Mouse (Mus musculus): Measurements from ENCODE around the gene Ece1.

Ece1 gene

GRCm38 (mm10) chr4:137917591-137917990 lies 55.6 kb downstream of the Ece1 start:
- DNase-seq (ENCODE audit: low read depth, low spot score) = no peak

GRCm38 (mm10) chr4:137918559-137918958 lies 56.5 kb downstream of the Ece1 start:
- no peak for DNase-seq (ENCODE audit: low read depth, low spot score)

DNA sequence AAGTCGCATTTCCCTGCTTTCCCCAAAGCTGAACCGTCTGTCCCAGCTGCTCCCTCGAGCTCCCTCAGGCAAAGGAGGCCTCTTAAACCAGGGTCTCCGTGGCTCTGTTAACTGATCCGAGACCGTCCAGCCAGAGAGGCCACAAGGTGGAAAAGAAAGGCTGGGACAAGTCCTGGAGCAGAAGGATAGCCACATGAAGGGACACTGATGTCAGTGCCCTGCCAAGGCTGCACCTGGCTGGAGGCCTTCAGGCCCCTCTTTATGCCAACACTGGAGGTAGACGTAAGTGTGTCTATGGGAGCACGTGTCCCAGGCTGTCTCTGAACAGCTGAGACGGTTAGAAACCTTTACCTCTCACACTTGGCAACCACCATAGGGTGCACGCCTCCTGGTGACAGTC lies 57.1 kb downstream of the Ece1 start:
- no peak for DNase-seq (ENCODE audit: low read depth, low spot score)

- DNase-seq (ENCODE audit: low read depth, low spot score) = no peak
These were observed 58.0 kb downstream of the Ece1 start for GRCm38 (mm10) chr4:137920005-137920404.

DNA sequence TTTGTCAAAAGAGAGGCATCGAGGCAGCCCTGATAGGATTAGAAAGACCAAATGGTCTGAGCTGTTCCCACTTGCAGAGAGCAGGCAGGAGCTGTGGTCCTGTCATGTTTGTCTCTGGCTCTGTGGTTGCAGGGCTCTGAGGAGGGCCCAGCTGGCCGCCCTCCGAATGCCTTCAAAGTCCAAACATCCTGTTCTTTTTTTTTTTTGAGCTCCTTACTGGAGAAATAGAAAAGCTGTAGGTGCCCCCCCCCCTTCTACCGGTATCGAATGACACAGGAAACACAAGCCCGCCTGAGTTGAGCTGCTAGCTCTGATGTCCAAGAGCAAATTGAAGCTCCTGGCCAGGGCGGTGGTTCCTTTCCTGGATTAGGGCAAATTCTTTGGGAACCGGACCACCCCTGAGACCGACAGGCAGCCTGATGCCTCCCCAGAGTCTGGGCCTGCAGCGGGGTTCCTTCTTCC lies 58.5 kb downstream of the Ece1 start:
- no peak for DNase-seq (ENCODE audit: low read depth, low spot score)

DNA sequence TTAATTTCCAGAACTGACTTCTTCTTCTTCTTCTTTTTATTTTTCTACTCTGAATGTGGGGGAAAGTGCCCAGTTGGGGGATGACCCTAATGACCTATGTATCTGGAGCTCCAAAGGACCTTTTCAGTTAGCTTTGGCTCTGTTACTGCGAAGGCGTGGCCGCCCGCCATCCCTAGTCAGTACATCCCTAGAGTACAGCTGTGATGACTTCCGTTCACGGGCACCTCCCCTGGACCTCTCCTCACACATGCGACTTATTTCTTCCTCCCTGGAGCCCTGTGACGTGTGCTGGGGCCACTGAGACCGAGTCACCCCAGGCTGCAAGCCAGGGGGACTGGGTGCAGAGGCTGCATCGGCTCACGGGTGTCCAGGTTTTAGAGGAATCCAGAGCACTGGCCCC lies 59.5 kb downstream of the Ece1 start:
- no peak for DNase-seq (ENCODE audit: low read depth, low spot score)

DNA sequence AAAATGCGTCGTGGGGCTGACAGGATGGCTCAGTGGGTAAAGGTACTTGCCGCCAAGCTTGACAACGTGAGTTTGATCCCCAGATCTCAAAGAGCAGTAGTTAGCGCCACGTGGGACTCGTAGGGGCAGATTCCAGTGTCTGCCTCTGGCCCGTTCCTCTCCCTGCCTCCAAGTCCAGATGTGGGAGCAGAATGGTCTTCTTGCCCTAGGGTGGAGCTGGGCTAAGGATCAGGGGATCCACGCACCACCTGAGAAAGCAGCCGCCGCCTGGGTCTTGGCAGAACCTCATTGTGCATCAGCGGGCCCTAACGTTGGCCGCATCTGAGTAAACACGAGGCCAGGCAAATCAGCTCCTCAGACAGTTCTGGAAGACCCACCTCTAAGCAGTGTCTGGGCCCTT lies 61.0 kb downstream of the Ece1 start:
- no peak for DNase-seq (ENCODE audit: low read depth, low spot score)

- no peak for DNase-seq (ENCODE audit: low read depth, low spot score)
These were observed 63.1 kb downstream of the Ece1 start for GRCm38 (mm10) chr4:137925176-137925575.

DNA sequence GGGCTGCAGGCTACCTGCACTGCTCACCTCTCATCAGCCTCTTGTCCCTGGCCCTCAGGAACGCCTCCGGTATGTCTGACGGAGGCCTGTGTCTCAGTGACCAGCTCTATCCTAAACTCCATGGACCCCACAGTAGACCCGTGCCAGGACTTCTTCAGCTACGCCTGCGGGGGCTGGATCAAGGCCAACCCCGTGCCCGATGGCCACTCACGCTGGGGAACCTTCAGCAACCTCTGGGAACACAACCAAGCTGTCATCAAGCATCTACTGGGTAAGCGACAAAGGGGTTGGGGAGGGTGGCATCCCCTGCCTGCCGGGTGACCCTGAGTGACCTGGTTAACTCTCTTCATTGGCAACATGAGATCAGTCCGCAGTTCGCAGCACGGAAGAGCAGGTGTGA lies 64.1 kb downstream of the Ece1 start:
- DNase-seq (ENCODE audit: low read depth, low spot score) = no peak

- DNase-seq (ENCODE audit: low read depth, low spot score) = no peak
These were observed 65.1 kb downstream of the Ece1 start for GRCm38 (mm10) chr4:137927136-137927535.

GRCm38 (mm10) chr4:137927741-137928535 lies 65.9 kb downstream of the Ece1 start:
- DNase-seq (ENCODE audit: low read depth, low spot score) = no peak

DNA sequence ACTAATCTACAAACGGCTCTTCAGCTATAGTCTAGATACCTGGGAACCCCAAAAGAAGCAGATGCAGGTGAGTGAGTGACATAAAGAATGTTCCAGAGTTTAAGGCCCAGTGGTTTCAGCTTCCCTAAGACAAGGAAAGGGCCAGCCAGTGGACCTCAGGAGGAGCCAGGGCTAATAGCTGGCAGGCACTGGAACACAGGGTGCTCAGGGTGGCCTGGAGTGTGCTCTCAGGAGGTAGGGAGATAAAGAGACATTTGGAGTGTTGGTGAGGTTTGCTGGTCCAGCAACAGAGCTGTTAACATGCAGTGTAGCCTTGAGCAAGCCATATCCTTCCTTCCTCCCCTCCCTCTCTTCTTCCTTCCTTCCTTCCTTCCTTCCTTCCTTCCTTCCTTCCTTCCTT lies 66.8 kb downstream of the Ece1 start:
- DNase-seq (ENCODE audit: low read depth, low spot score) = no peak

GRCm38 (mm10) chr4:137929341-137930016 lies 67.4 kb downstream of the Ece1 start:
- DNase-seq (ENCODE audit: low read depth, low spot score) = no peak

- DNase-seq (ENCODE audit: low read depth, low spot score) = no peak
These were observed 68.5 kb downstream of the Ece1 start for GRCm38 (mm10) chr4:137930500-137931008.

- no peak for DNase-seq (ENCODE audit: low read depth, low spot score)
These were observed 69.1 kb downstream of the Ece1 start for GRCm38 (mm10) chr4:137931009-137931757.

DNA sequence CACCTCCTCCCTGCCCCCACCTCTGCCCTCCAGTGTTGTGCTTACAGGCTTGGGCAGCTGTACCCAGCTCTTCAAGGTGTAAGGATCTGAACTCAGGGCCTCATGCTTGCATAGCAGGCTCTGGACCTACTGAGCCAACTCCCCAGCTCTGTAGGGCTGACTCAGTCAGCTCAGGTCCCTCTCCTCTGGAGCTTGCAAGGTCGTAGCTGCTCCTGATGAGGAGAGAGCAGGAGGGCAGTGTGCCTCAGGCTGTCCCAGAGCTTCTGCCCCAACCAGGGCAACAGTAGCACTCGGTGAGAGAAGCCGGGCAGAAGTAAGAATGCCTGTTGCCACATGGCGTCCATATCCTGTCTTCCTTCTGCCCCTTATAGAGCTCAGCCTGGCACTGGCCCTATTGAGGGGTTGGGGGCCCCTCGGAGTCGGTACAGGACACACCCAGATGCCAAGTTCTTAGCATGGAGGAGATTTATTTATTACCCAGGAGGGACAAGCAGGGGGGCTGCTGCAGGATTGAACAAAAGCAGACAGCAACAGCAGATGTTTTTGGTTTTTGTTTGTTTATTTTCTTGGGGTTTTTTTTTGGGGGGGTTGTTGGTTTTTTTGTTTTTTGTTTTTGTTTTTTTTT lies 70.6 kb downstream of the Ece1 start:
- no peak for DNase-seq (ENCODE audit: low read depth, low spot score)

DNA sequence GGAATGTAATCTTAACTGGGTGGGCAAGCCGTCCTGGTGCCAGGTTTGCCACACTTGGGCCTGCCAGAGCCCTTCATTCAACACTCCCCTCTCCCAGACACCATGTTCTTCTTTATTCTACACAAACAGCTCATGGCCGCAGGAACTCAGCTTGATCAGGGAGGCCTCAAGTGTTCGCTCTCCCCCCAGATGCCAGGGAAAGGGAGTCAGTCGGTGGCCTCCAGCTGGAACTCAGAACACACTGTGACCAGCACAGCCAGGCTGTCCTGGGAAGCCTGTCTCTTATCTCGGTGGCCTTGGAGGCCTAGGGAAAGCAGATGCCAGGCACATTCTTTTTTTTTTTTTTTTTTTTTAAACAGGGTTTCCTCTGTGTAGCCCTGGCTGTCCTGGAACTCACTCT lies 71.3 kb downstream of the Ece1 start:
- no peak for DNase-seq (ENCODE audit: low read depth, low spot score)

DNA sequence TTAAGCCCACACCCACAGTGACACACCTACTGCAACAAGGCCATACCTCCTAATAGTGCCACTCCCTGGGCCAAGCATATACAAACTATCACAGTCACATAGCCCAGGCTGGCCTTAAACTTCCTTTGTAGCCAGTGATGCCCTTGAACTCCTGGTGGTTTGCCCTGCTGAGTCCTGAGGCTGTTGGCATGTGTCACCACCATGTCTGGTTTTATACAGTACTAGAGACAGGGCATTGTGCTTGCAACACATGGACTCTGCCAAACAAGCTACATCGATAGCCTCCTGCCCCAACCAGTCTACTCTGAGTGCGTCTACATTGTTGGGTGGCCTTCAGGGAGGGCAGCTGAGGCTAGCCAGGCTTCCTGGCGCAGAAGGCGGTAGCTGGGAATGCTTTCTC lies 74.1 kb downstream of the Ece1 start:
- DNase-seq (ENCODE audit: low read depth, low spot score) = no peak

GRCm38 (mm10) chr4:137940061-137940460 lies 78.0 kb downstream of the Ece1 start:
- no peak for DNase-seq (ENCODE audit: low read depth, low spot score)

GRCm38 (mm10) chr4:137941131-137941844 lies 79.3 kb downstream of the Ece1 start:
- DNase-seq (ENCODE audit: low read depth, low spot score) = no peak

Measured in telencephalon, adult 2 months (tissue).